Mouse (Mus musculus) heart, embryonic 11.5 days (tissue): ENCODE measurements at regions not wholly inside any gene's neighbourhood (a gene's known extent, or its start where the extent isn't known, plus 50 kb on each side); places are given as distances from the start of the nearest gene placed in this dataset.
A peak's percentile ranks its signal among the peaks of the same experiment; 100 is the strongest.

Experiments
- ATAC-seq: fragments of 200-750 bp; cut with Nextera tagmentation; replicated peaks from 2 replicates; pipeline ENCODE4 v1.8.0; 2017; ENCODE audit warnings: moderate library complexity; ENCODE audit not compliant: insufficient number of reproducible peaks, low FRiP score, low TSS enrichment
- H3K27ac ChIP-seq: fragments of 300-500 bp; sonication (generic); 2 replicates; pipeline ENCODE4 v1.5.1; 2014; ENCODE audit warnings: mild to moderate bottlenecking, low read depth, low read length
- H3K27me3 ChIP-seq: fragments of 300-500 bp; sonication (generic); 2 replicates; pipeline ENCODE4 v1.6.1; 2014; ENCODE audit warnings: mild to moderate bottlenecking, low read length, mixed read lengths; ENCODE audit not compliant: control insufficient read depth, insufficient read depth
- H3K36me3 ChIP-seq: fragments of 300-500 bp; sonication (generic); 2 replicates; pipeline ENCODE4 v1.6.1; 2014; ENCODE audit warnings: mild to moderate bottlenecking, low read length, moderate library complexity, mixed read lengths; ENCODE audit not compliant: control insufficient read depth, insufficient read depth
- H3K4me1 ChIP-seq: fragments of 300-500 bp; sonication (generic); 2 replicates; pipeline ENCODE4 v1.6.1; 2014; ENCODE audit warnings: low read length; ENCODE audit not compliant: control insufficient read depth, insufficient read depth
- H3K4me2 ChIP-seq: fragments of 300-500 bp; sonication (generic); 2 replicates; pipeline ENCODE4 v1.6.1; 2014; ENCODE audit warnings: mild to moderate bottlenecking, moderate library complexity
- H3K4me3 ChIP-seq: fragments of 300-500 bp; sonication (generic); 2 replicates; pipeline ENCODE4 v1.5.1; 2014; ENCODE audit warnings: low read depth, low read length
- H3K9ac ChIP-seq: fragments of 300-500 bp; sonication (generic); 2 replicates; pipeline ENCODE4 v1.6.1; 2014; ENCODE audit warnings: mild to moderate bottlenecking, low read depth, low read length, moderate library complexity
- H3K9me3 ChIP-seq: fragments of 300-500 bp; sonication (generic); replicated peaks from 2 replicates; pipeline ENCODE4 v1.6.1; 2016; ENCODE audit warnings: low read length; ENCODE audit not compliant: control insufficient read depth
- WGBS: fragments of 180-500 bp; shearing (Covaris S2); extraction: QIAGEN DNeasy Blood & Tissue Kit; methylation state at CpG from one replicate; pipeline ENCODE4 v1.1.7; 2014; ENCODE audit not compliant: insufficient replicate concordance; 5-methylcytosine and 5-hydroxymethylcytosine counted together

DNA sequence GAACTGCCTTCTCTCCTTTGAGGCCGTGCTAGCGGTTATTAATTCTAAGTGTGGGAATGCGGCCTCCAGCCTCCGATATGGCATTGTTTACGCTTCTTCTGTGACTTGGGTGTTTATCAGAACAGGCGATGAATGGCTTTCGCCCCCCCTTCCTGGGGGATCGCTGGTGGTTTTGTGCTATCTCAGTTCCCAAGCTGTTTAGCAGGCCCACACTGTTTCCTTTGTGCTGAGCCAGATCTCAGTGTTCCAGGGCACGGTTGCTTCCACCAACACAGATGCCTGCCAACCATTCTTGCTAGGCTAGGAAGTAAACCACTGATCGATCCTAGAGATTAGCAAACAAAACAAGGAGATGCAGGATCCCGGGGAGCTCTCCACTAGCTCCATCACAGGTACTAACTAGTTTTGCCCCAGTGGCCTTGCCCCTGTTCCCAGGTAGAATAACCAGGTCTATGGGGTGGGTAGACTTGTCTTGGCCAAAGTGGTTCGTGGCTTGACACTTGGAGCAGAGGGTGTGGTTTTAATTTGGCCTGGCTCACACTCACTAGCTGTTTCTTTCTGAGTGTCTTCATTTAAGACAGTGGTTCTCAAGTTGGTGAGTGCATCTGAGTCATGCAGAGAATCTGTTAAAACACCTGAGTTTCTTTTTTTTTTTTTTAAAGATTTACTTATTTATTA, 50.9 kb upstream of the Ahctf1 start:
- 31% methylated on average over 12 of the region's 12 CpGs for WGBS
- H3K27ac ChIP-seq = peak overlapping the region; percentile 10; the same call in 1 of the 2 replicates

More for the DNA sequence above, 50.9 kb upstream of the Ahctf1 start:
- Histone ChIP-seq H3K36me3 (no peaks in the 10 kb centered on the region), H3K4me3 (no peak overlapping the region), H3K4me1 (peaks cover 6% of the 10 kb centered on the region), H3K4me2 (peak overlapping the region; percentile 25; the same call in 1 of the 2 replicates), H3K9ac (no peak overlapping the region), H3K9me3 (no peaks in the 10 kb centered on the region), H3K27me3 (no peaks in the 10 kb centered on the region)
- no peak; the same call in 1 of the 2 replicates for ATAC-seq
